Mouse (Mus musculus) left cerebral cortex, adult 2 months (tissue): ENCODE data around the gene Por. TPM values are rescaled to one million over a fixed set of nuclear protein-coding genes. Genes with fewer than 3 reads are reported as not detected.

Experiments
- DNase-seq, 2 experiments: peaks; one replicate each; pipeline ENCODE4 v3.0.0; 2021 to 2022; ENCODE audit warnings: low spot score in 2 of 2, mixed read lengths in 1 of 2; ENCODE audit errors: extremely low spot score in 1 of 2
- H3K27ac ChIP-seq: fragments of 200-600 bp; 2 replicates; pipeline ENCODE4 v1.8.1; 2022
- H3K4me3 ChIP-seq: fragments of 200-600 bp; 2 replicates; pipeline ENCODE4 v1.8.1; 2022
- CTCF ChIP-seq: fragments of 200-600 bp; IDR thresholded peaks from 2 replicates; pipeline ENCODE4 v1.8.1; 2022; ENCODE audit warnings: antibody characterized with exemption, mild to moderate bottlenecking, moderate library complexity
- intact Hi-C: fragments of 180-260 bp; cut with DNase I; formaldehyde crosslinking; loops from one replicate; pipeline ENCODE4 v1.15.1; 2025
- total RNA-seq, 2 experiments: library from RNA; stranded (reverse); gene quantifications; 2 replicates each; pipeline ENCODE4 v1.2.3; 2021

The Por gene
- total RNA-seq, 2 experiments from 2014 or later, result 86.0 to 93.6 TPM

- intact Hi-C loops, result no loop called here
- no peak overlapping the region for H3K27ac ChIP-seq
These were observed 63.2 kb downstream of the Por start for GRCm38 (mm10) chr5:135733071-135733470.

GRCm38 (mm10) chr5:135734057-135734680 is 64.3 kb downstream of the Por start:
- TF ChIP-seq CTCF, result no peak
- Histone ChIP-seq H3K4me3 (no peak overlapping the region), H3K27ac (no peak overlapping the region)
- no peak for DNase-seq
- intact Hi-C loops, result no loop called here

More at GRCm38 (mm10) chr5:135733071-135733470, 63.2 kb downstream of the Por start:
- H3K4me3 ChIP-seq, result no peak overlapping the region
- no peak for DNase-seq
- no peak for TF ChIP-seq CTCF

GRCm38 (mm10) chr5:135735741-135736140 is 65.9 kb downstream of the Por start:
- Histone ChIP-seq H3K27ac (no peak overlapping the region), H3K4me3 (no peak overlapping the region)
- intact Hi-C loops, result no loop called here
- TF ChIP-seq CTCF, result no peak
- no peak for DNase-seq

- Histone ChIP-seq H3K4me3 (no peak overlapping the region), H3K27ac (no peak overlapping the region)
- intact Hi-C loops, result no loop called here
- DNase-seq, result no peak
- TF ChIP-seq CTCF, result no peak
These were observed 66.7 kb downstream of the Por start for GRCm38 (mm10) chr5:135736544-135736943.

- DNase-seq, result no peak
- intact Hi-C loops, result no loop called here
- peak; percentile 54 for TF ChIP-seq CTCF
- H3K27ac ChIP-seq, result no peak overlapping the region
- H3K4me3 ChIP-seq, result no peak overlapping the region
These were observed 67.3 kb downstream of the Por start for GRCm38 (mm10) chr5:135737154-135737553.

GRCm38 (mm10) chr5:135738266-135738665 is 68.4 kb downstream of the Por start:
- intact Hi-C loops, result no loop called here

GRCm38 (mm10) chr5:135742156-135742555 is 72.3 kb downstream of the Por start:
- H3K27ac ChIP-seq, result no peak overlapping the region
- DNase-seq, result no peak
- no peak overlapping the region for H3K4me3 ChIP-seq
- TF ChIP-seq CTCF, result no peak
- intact Hi-C loops, result loop anchor here (5.0 kb wide), 1 partner anchor 55 kb away; no protein-coding TSS in a partner anchor

More at GRCm38 (mm10) chr5:135738266-135738665, 68.4 kb downstream of the Por start:
- Histone ChIP-seq H3K27ac (no peak overlapping the region), H3K4me3 (no peak overlapping the region)
- DNase-seq, result no peak
- no peak for TF ChIP-seq CTCF

- no peak for DNase-seq
- Histone ChIP-seq H3K4me3 (peak overlapping the region; percentile 87), H3K27ac (no peak overlapping the region)
- TF ChIP-seq CTCF, result no peak
- intact Hi-C loops, result loop anchor here (5.0 kb wide), 1 partner anchor 56 kb away; no protein-coding TSS in a partner anchor
These were observed 73.3 kb downstream of the Por start for GRCm38 (mm10) chr5:135742941-135743740.

GRCm38 (mm10) chr5:135743741-135744609 is 74.1 kb downstream of the Por start, which contains the start of gene Tmem120a:
Gene Tmem120a (minus strand): TSS chr5:135744448.
- H3K27ac ChIP-seq, result peak within 1 kb of the TSS; percentile 84
- intact Hi-C loops, result loop anchor here (5.0 kb wide), 1 partner anchor 57 kb away; no protein-coding TSS in a partner anchor
- H3K4me3 ChIP-seq, result peak within 1 kb of the TSS; percentile 87
- peak; percentile 92 to 95 for DNase-seq
- no peak; the same call in 1 of the 2 replicates for TF ChIP-seq CTCF

GRCm38 (mm10) chr5:135744742-135745141 is 74.9 kb downstream of the Por start:
- H3K4me3 ChIP-seq, result peak overlapping the region; percentile 87
- TF ChIP-seq CTCF, result no peak
- H3K27ac ChIP-seq, result no peak overlapping the region
- intact Hi-C loops, result loop anchor here (5.0 kb wide), 1 partner anchor 57 kb away; no protein-coding TSS in a partner anchor
- no peak for DNase-seq

- intact Hi-C loops, result no loop called here
- TF ChIP-seq CTCF, result no peak
- Histone ChIP-seq H3K27ac (no peak overlapping the region), H3K4me3 (no peak overlapping the region)
- no peak for DNase-seq
These were observed 81.2 kb downstream of the Por start for GRCm38 (mm10) chr5:135751041-135751440.
